Mouse (Mus musculus) liver, embryonic 16.5 days (tissue): ENCODE measurements around the gene Gm45716. TPM values are rescaled to one million over a fixed set of nuclear protein-coding genes. Genes with fewer than 3 reads are reported as not detected.
"Not testable (repeated sequence)": the region's sequence is repeated elsewhere in the genome, so short reads cannot be mapped to it uniquely, and the experiment has no call there.

Experiments
- ATAC-seq: fragments of 200-750 bp; cut with Nextera tagmentation; 2 replicates; pipeline ENCODE4 v1.8.0; 2017; ENCODE audit warnings: low read depth, mild to moderate bottlenecking, moderate number of reproducible peaks, moderate library complexity
- H3K27ac ChIP-seq: fragments of 300-500 bp; sonication (generic); 2 replicates; pipeline ENCODE4 v1.5.1; 2014; ENCODE audit warnings: mild to moderate bottlenecking, low read length
- H3K27me3 ChIP-seq: fragments of 300-500 bp; sonication (generic); 2 replicates; pipeline ENCODE4 v1.6.1; 2014; ENCODE audit warnings: low read depth, low read length, mixed read lengths; ENCODE audit not compliant: control insufficient read depth, insufficient read depth
- H3K36me3 ChIP-seq: fragments of 300-500 bp; sonication (generic); 2 replicates; pipeline ENCODE4 v1.6.1; 2014; ENCODE audit warnings: mild to moderate bottlenecking; ENCODE audit not compliant: control insufficient read depth, insufficient read depth
- H3K4me1 ChIP-seq: fragments of 300-500 bp; sonication (generic); 2 replicates; pipeline ENCODE4 v1.6.1; 2014; ENCODE audit warnings: low read depth, low read length, mixed read lengths; ENCODE audit not compliant: control insufficient read depth
- H3K4me2 ChIP-seq: fragments of 300-500 bp; sonication (generic); 2 replicates; pipeline ENCODE4 v1.6.1; 2014; ENCODE audit warnings: low read depth, low read length, mixed read lengths
- H3K4me3 ChIP-seq: fragments of 300-500 bp; sonication (generic); 2 replicates; pipeline ENCODE4 v1.5.1; 2014; ENCODE audit warnings: low read depth, mild to moderate bottlenecking, low read length
- H3K9ac ChIP-seq: fragments of 300-500 bp; sonication (generic); 2 replicates; pipeline ENCODE4 v1.6.1; 2014; ENCODE audit warnings: low read depth, low read length
- H3K9me3 ChIP-seq: fragments of 300-500 bp; sonication (generic); replicated peaks from 2 replicates; pipeline ENCODE4 v1.6.1; 2016; ENCODE audit warnings: low read length; ENCODE audit not compliant: control insufficient read depth
- WGBS: fragments of 180-500 bp; shearing (Covaris S2); extraction: QIAGEN DNeasy Blood & Tissue Kit; methylation state at CpG from one replicate; pipeline ENCODE4 v1.1.7; 2014; ENCODE audit not compliant: insufficient replicate concordance; 5-methylcytosine and 5-hydroxymethylcytosine counted together
- polyA plus RNA-seq: library from polyadenylated mRNA; unstranded; fragments of >200 nt; fragmentation: Nextera tagmentation; extraction: Ambion mirVana; gene quantifications from 2 replicates; pipeline ENCODE4 v1.2.1, GENCODE M21; 2015

Gm45716 gene
- polyA plus RNA-seq, 1 experiment from 2014 or later = 3.8 TPM

DNA sequence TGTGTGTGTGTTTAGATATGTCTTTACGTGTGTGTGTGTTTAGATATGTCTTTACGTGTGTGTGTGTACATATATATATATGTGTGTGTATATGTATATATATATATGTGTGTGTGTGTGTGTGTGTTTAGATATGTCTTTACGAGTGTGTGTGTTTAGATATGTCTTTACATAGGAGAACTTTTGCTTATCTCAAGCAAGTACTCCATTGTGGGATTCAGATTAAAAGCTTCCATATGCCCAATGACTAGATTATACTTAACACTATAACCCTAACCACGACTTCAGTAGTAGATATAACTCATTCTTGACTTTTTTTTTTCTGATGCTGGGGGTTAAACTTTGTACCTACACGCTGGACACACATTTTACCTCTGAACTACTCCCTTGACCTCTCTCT, 92.6 kb downstream of the Gm45716 start:
- WGBS = 47% methylated on average over 5 of the region's 5 CpGs
- ATAC-seq = no peak
- no peaks in the 10 kb centered on the region for H3K4me1 ChIP-seq

DNA sequence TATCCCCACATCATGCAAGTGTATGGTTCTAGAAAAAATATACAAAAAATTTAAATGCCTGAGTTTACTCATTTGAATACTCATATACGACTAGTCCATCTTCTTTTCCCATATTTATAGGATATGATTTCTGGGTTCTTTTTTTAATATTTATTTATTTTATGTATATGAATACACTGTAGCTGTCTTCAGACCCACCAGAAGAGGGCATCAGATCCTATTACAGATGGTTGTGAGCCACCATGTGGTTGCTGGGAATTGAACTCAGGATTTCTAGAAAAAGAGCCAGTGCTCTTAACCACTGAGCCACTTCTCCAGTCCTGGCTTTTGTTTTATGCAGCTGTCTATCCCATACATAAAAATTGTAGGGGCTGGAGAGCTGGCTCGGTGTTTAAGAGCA, 94.5 kb downstream of the Gm45716 start:
- H3K36me3 ChIP-seq, H3K27me3 ChIP-seq, H3K4me2 ChIP-seq, H3K4me3 ChIP-seq, H3K9ac ChIP-seq, H3K4me1 ChIP-seq, H3K27ac ChIP-seq, ATAC-seq, H3K9me3 ChIP-seq: not testable (repeated sequence)
- WGBS = 52% methylated on average over 2 of the region's 2 CpGs

More for the DNA sequence above, 92.6 kb downstream of the Gm45716 start:
- no peak overlapping the region for H3K9ac ChIP-seq
- H3K27ac ChIP-seq = no peak overlapping the region
- H3K27me3 ChIP-seq = no peaks in the 10 kb centered on the region
- H3K9me3 ChIP-seq = no peaks in the 10 kb centered on the region
- no peaks in the 10 kb centered on the region for H3K36me3 ChIP-seq
- no peak overlapping the region for H3K4me2 ChIP-seq
- no peak overlapping the region for H3K4me3 ChIP-seq

DNA sequence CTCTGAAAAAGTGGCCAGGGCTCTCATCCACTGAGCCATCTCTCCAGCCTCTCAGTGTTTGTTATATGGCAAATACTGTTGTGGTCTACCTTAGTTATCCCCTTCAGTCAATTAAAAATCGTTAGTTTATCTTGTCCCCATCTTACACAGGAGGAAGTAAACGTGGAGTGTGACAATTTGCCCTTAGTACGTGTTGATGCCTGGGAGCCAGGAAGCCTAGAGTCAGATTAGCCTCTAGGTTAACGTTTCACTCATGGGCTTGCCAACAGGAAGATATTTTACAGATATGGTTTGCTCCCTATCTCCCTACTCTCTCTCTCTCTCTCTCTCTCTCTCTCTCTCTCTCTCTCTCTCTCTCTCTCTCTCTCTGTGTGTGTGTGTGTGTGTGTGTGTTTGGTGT, 95.7 kb downstream of the Gm45716 start:
- Histone ChIP-seq H3K4me3 (no peak overlapping the region), H3K27ac (no peak overlapping the region), H3K4me2 (no peak overlapping the region), H3K9ac (no peak overlapping the region), H3K9me3 (no peaks in the 10 kb centered on the region), H3K36me3 (no peaks in the 10 kb centered on the region), H3K4me1 (no peaks in the 10 kb centered on the region), H3K27me3 (no peaks in the 10 kb centered on the region)
- WGBS = 7% methylated on average over 4 of the region's 4 CpGs
- ATAC-seq = no peak

DNA sequence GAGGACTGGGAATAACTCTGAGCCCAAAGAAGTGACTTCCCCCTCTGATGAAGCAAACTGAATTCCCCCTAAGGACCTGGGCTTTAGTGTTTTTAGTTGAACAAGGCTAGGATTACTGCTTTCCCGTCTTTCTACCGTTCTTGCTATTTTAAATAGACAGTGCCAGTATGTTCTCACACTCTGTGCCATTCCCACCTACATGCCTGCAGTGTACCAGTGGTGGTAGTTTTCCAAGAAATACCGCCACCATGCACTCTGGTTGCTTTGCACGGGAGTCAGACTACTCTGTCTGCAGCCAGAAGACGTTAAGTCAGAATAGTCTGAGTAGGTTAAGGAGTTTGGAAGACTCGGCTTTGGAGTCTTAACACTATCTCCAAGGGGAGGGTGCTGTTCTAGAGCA, 96.1 kb downstream of the Gm45716 start:
- Histone ChIP-seq H3K27me3 (no peaks in the 10 kb centered on the region), H3K4me2 (no peak overlapping the region), H3K27ac (no peak overlapping the region), H3K9me3 (no peaks in the 10 kb centered on the region), H3K9ac (no peak overlapping the region), H3K36me3 (no peaks in the 10 kb centered on the region), H3K4me1 (no peaks in the 10 kb centered on the region), H3K4me3 (no peak overlapping the region)
- WGBS = 53% methylated on average over 6 of the region's 6 CpGs
- no peak for ATAC-seq

DNA sequence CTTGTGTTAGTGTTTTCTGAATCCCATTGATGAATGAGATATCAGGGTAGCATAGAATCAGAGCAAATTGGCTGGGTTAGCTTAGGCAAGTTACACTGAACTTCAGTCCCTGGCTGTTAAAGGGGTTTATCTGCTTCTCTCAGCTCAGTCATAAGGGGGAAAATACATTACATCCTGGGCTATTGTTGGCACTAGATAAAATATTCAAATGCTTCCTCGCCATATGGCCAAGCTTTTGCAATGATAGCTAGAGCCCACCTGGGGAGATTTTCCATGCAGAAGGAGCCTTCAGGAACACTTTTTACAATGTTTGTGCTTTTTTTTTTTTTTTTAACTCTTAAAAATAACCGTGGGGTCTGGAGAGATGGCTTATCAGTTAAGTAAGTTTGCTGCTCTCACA, 96.6 kb downstream of the Gm45716 start:
- 25% methylated on average over 2 of the region's 2 CpGs for WGBS
- no peak overlapping the region for H3K9ac ChIP-seq
- no peak overlapping the region for H3K4me3 ChIP-seq

DNA sequence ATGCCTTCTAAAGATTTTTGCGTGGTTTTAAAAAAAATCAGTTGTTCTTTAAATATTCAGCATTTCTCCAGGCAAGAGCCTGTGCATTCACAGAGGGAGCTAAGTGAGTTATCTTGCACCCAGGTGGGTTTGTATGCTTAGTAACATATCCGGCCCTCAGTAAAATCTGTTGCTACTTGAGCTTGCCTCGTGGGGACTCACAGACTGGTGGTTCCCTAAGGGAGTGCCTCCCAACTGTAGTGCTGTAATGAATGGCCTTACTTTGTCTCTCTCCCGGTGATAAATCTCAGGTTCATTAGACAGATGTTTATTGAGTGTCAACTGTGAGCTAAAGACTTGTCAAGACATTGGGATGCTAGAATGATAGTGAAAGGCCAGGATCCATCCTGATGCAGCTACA, 97.1 kb downstream of the Gm45716 start:
- H3K4me2 ChIP-seq = no peak overlapping the region
- H3K27ac ChIP-seq = no peak overlapping the region
- H3K4me1 ChIP-seq = no peaks in the 10 kb centered on the region
- ATAC-seq = no peak
- WGBS = 50% methylated on average over 4 of the region's 4 CpGs
- H3K4me3 ChIP-seq = no peak overlapping the region
- no peaks in the 10 kb centered on the region for H3K27me3 ChIP-seq
- no peak overlapping the region for H3K9ac ChIP-seq
- H3K36me3 ChIP-seq = no peaks in the 10 kb centered on the region
- H3K9me3 ChIP-seq = no peaks in the 10 kb centered on the region

More for the DNA sequence above, 96.6 kb downstream of the Gm45716 start:
- Histone ChIP-seq H3K27ac (no peak overlapping the region), H3K9me3 (no peaks in the 10 kb centered on the region), H3K36me3 (no peaks in the 10 kb centered on the region), H3K27me3 (no peaks in the 10 kb centered on the region), H3K4me2 (no peak overlapping the region), H3K4me1 (no peaks in the 10 kb centered on the region)
- no peak for ATAC-seq

DNA sequence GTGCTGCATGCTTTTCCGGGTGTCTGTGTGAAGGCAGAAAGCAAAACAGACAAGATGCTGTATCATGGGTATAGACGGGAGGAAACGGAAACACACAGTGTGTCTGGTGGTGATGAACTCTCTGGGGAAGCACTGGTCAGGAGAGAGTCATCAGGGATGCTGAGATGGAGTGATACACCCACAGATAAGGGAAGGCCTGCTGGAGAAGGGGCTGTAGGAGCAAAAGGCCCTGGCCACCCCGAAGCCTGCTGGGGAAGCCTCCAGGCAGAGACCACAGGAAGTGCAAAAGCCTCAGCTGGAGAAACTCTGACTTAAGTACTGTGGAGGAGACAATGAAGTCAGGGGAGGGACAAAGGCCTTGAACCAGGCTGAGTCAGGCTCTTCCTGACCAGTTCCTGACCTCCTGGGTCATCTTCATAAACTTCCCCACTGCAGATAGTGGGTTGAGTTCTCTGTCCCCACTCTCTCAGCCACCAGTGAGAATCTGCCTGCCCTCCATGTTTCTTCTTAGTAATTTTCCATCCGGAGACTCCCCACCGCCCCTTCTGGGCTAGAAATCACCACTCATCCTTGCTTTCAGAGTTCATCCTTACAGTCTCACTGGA, 99.2 kb downstream of the Gm45716 start:
- Histone ChIP-seq H3K4me3 (no peak overlapping the region), H3K27ac (no peak overlapping the region), H3K27me3 (no peaks in the 10 kb centered on the region), H3K9me3 (no peaks in the 10 kb centered on the region), H3K36me3 (no peaks in the 10 kb centered on the region), H3K9ac (no peak overlapping the region), H3K4me1 (no peaks in the 10 kb centered on the region), H3K4me2 (no peak overlapping the region)
- 44% methylated on average over 6 of the region's 6 CpGs for WGBS
- ATAC-seq = no peak

DNA sequence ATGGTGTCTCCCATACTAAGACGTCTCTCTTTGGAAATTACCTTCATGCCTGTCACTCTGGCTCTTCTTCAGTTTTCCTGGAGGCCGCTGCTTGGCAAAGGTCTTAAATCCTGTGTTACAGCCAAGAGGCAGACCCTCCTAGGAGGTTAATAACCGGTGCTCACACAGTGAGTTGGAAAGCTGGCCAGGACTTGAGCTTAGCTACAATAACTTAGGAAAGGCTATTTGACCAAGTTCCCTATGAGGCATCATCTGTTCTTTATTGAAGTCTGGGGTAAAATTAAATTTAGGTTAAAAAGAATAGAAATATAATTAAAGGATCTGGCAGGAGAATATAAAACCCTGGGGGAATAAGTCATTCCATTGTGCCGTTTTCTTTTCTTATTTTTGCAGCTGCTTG, 103.7 kb downstream of the Gm45716 start:
- Histone ChIP-seq H3K27ac (no peak overlapping the region), H3K4me3 (no peak overlapping the region), H3K9ac (no peak overlapping the region), H3K27me3 (no peaks in the 10 kb centered on the region), H3K36me3 (no peaks in the 10 kb centered on the region), H3K4me2 (no peak overlapping the region), H3K9me3 (no peaks in the 10 kb centered on the region), H3K4me1 (no peaks in the 10 kb centered on the region)
- 70% methylated on average over 4 of the region's 4 CpGs for WGBS
- no peak for ATAC-seq

DNA sequence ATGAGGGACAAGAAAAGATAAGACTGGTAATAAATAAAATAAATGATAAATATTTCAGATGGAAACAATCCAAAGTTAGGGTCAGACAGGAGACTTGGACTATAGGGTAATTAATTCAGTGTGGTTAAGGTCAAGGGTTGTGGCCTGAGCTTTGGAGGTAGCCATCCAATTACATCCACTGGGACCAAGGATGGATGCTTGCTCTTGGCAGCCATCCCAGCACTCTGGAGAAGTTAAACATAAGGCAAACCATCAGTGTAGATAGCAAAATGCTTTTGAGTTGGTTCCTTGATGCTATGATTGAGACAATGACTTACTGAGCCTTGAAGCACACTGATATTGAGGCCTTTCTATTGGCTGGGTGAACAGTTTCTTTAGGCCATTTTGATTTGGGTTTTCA, 105.3 kb downstream of the Gm45716 start:
- Histone ChIP-seq H3K9me3 (no peaks in the 10 kb centered on the region), H3K4me2 (no peak overlapping the region), H3K36me3 (no peaks in the 10 kb centered on the region), H3K27ac (no peak overlapping the region), H3K27me3 (no peaks in the 10 kb centered on the region), H3K9ac (no peak overlapping the region), H3K4me1 (no peaks in the 10 kb centered on the region), H3K4me3 (no peak overlapping the region)
- no peak for ATAC-seq
